Mouse (Mus musculus) olfactory bulb, adult 2 months (tissue): Measurements from ENCODE around the gene Pdzd7.

Experiments used
- CTCF ChIP-seq: fragments of 200-500 bp; IDR thresholded peaks from 2 replicates; pipeline ENCODE4 v1.5.1; 2012; ENCODE audit warnings: low read depth, mild to moderate bottlenecking, low read length, moderate library complexity; ENCODE audit not compliant: insufficient read depth
- POLR2A ChIP-seq: fragments of 200-500 bp; IDR thresholded peaks from 2 replicates; pipeline ENCODE4 v1.6.1; 2012; ENCODE audit warnings: mild to moderate bottlenecking, low read depth, low read length, moderate library complexity; ENCODE audit not compliant: insufficient read depth

DNA sequence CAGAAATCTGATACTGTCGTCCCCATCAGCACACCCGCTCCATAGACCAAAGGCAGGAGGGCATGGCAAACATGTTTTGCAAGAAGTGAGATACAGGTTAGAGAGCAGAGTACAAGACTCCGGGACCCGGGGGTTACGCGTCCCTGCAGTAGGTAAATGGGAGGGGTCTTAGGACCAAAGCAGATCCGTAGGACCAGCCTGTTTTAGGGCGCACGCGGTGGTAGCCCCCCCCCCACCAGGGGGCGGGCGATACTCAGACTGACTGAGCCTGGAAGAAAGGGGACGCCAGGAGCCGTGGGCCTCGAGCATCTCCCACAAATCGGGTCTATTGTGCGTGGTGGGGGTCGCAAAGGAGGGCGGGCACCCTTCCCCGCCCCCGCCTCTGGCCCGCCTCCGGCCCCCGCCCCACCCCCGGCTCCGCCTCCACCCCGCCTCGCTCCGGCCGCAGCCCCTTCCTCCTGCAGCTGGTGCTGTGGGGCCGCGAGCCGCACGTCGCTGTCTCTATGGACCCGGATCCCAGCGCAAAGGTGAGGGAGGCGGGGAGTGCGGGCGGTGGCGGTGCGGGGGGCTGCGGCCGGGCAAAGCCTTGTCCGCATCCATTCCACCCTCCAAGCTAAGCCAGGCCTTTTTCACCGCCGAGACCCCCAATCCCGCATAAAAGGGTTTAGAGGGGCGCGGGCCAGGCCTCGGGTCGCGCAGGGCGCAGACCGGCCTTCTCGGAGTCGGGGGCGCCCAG, 56.5 kb downstream of the Pdzd7 start, which contains the start of gene Sema4g:
- TF ChIP-seq CTCF: peak; percentile 53; the same call in 1 of the 2 replicates
- no peak for TF ChIP-seq POLR2A
